Mouse (Mus musculus): ENCODE results near the gene Klrb1b. TPM values are rescaled to one million over a fixed set of nuclear protein-coding genes. Genes with fewer than 3 reads are reported as not detected.
"Not testable (repeated sequence)": the region's sequence is repeated elsewhere in the genome, so short reads cannot be mapped to it uniquely, and the experiment has no call there.

Klrb1b gene
- polyA plus RNA-seq, 1 experiment, result 0.85 TPM

- TF ChIP-seq CTCF (IDR thresholded peaks at IDR 0.05; ENCODE audit: borderline replicate concordance, control insufficient read depth, extremely low read depth, insufficient read depth, low read length, poor library complexity), result no peak
- peak; percentile 13; the same call in 1 of the 2 replicates for TF ChIP-seq POLR2A (IDR thresholded peaks at IDR 0.05; ENCODE audit: control insufficient read depth, extremely low read depth, insufficient read depth, low read length, poor library complexity)
- under 1% methylated on average over 44 of the region's 44 CpGs for WGBS
- Histone ChIP-seq H3K27me3 (ENCODE audit: control insufficient read depth, insufficient read depth, low read length) (no peaks in the 10 kb centered on the region), H3K27ac (ENCODE audit: control insufficient read depth, insufficient read depth, low read length) (peak overlapping the region; percentile 85), H3K4me3 (ENCODE audit: control insufficient read depth, insufficient read depth, low read length) (peak overlapping the region; percentile 77), H3K36me3 (ENCODE audit: control insufficient read depth, insufficient read depth, low read length) (no peaks in the 10 kb centered on the region), H3K4me1 (replicated peaks; ENCODE audit: control insufficient read depth, insufficient read depth, low read length) (peaks cover 9% of the 10 kb centered on the region)
- peak; percentile 83 for DNase-seq
Observed at GRCm38 (mm10) chr6:128842945-128843478, 16.9 kb upstream of the Klrb1b start.

- Histone ChIP-seq H3K4me1 (replicated peaks; ENCODE audit: control insufficient read depth, insufficient read depth, low read length) (peaks cover 11% of the 10 kb centered on the region), H3K4me3 (ENCODE audit: control insufficient read depth, insufficient read depth, low read length) (peak overlapping the region; percentile 77), H3K27ac (ENCODE audit: control insufficient read depth, insufficient read depth, low read length) (peak overlapping the region; percentile 40; the same call in 1 of the 2 replicates), H3K36me3 (ENCODE audit: control insufficient read depth, insufficient read depth, low read length) (no peaks in the 10 kb centered on the region), H3K27me3 (ENCODE audit: control insufficient read depth, insufficient read depth, low read length) (no peaks in the 10 kb centered on the region)
- TF ChIP-seq CTCF (IDR thresholded peaks at IDR 0.05; ENCODE audit: borderline replicate concordance, control insufficient read depth, extremely low read depth, insufficient read depth, low read length, poor library complexity), result no peak
- 0 out of 2 replicates have a peak, but pooled peaks have one; percentile 12 for TF ChIP-seq POLR2A (IDR thresholded peaks at IDR 0.05; ENCODE audit: control insufficient read depth, extremely low read depth, insufficient read depth, low read length, poor library complexity)
- 1% methylated on average over 20 of the region's 20 CpGs for WGBS
- no peak for DNase-seq
Observed at GRCm38 (mm10) chr6:128842356-128842944, 16.3 kb upstream of the Klrb1b start.

GRCm38 (mm10) chr6:128841327-128842089 is 15.4 kb upstream of the Klrb1b start:
- 76% methylated on average over 4 of the region's 4 CpGs for WGBS
- no peak for DNase-seq
- Histone ChIP-seq H3K36me3 (ENCODE audit: control insufficient read depth, insufficient read depth, low read length) (no peaks in the 10 kb centered on the region), H3K27me3 (ENCODE audit: control insufficient read depth, insufficient read depth, low read length) (no peaks in the 10 kb centered on the region), H3K4me3 (ENCODE audit: control insufficient read depth, insufficient read depth, low read length) (no peak overlapping the region), H3K4me1 (replicated peaks; ENCODE audit: control insufficient read depth, insufficient read depth, low read length) (peaks cover 13% of the 10 kb centered on the region), H3K27ac (ENCODE audit: control insufficient read depth, insufficient read depth, low read length) (no peak overlapping the region)
- TF ChIP-seq CTCF (IDR thresholded peaks at IDR 0.05; ENCODE audit: borderline replicate concordance, control insufficient read depth, extremely low read depth, insufficient read depth, low read length, poor library complexity), result no peak

GRCm38 (mm10) chr6:128840669-128841068 is 14.5 kb upstream of the Klrb1b start:
- WGBS, result 65% methylated on average over 3 of the region's 3 CpGs
- not testable (repeated sequence) for H3K27ac ChIP-seq (ENCODE audit: control insufficient read depth, insufficient read depth, low read length); H3K4me3 ChIP-seq (ENCODE audit: control insufficient read depth, insufficient read depth, low read length); H3K27me3 ChIP-seq (ENCODE audit: control insufficient read depth, insufficient read depth, low read length); DNase-seq; H3K36me3 ChIP-seq (ENCODE audit: control insufficient read depth, insufficient read depth, low read length)
- peaks cover 18% of the 10 kb centered on the region for H3K4me1 ChIP-seq (replicated peaks; ENCODE audit: control insufficient read depth, insufficient read depth, low read length)

GRCm38 (mm10) chr6:128839921-128840320 is 13.8 kb upstream of the Klrb1b start:
- WGBS, result 38% methylated on average over 7 of the region's 7 CpGs
- TF ChIP-seq POLR2A (IDR thresholded peaks at IDR 0.05; ENCODE audit: control insufficient read depth, extremely low read depth, insufficient read depth, low read length, poor library complexity), result no peak
- no peak for TF ChIP-seq CTCF (IDR thresholded peaks at IDR 0.05; ENCODE audit: borderline replicate concordance, control insufficient read depth, extremely low read depth, insufficient read depth, low read length, poor library complexity)
- no peaks in the 10 kb centered on the region for H3K36me3 ChIP-seq (ENCODE audit: control insufficient read depth, insufficient read depth, low read length)
- no peak for DNase-seq
- H3K27me3 ChIP-seq (ENCODE audit: control insufficient read depth, insufficient read depth, low read length), result no peaks in the 10 kb centered on the region
- H3K27ac ChIP-seq (ENCODE audit: control insufficient read depth, insufficient read depth, low read length), result no peak overlapping the region
- H3K4me3 ChIP-seq (ENCODE audit: control insufficient read depth, insufficient read depth, low read length), result no peak overlapping the region
- peaks cover 21% of the 10 kb centered on the region for H3K4me1 ChIP-seq (replicated peaks; ENCODE audit: control insufficient read depth, insufficient read depth, low read length)

GRCm38 (mm10) chr6:128839266-128839771 is 13.2 kb upstream of the Klrb1b start:
- peaks cover 21% of the 10 kb centered on the region for H3K4me1 ChIP-seq (replicated peaks; ENCODE audit: control insufficient read depth, insufficient read depth, low read length)
- peak; percentile 95 for DNase-seq
- TF ChIP-seq CTCF (IDR thresholded peaks at IDR 0.05; ENCODE audit: borderline replicate concordance, control insufficient read depth, extremely low read depth, insufficient read depth, low read length, poor library complexity), result peak; percentile 83
- TF ChIP-seq POLR2A (IDR thresholded peaks at IDR 0.05; ENCODE audit: control insufficient read depth, extremely low read depth, insufficient read depth, low read length, poor library complexity), result no peak

More at GRCm38 (mm10) chr6:128839266-128839771, 13.2 kb upstream of the Klrb1b start:
- WGBS, result under 1% methylated on average over 17 of the region's 17 CpGs
- Histone ChIP-seq H3K27ac (ENCODE audit: control insufficient read depth, insufficient read depth, low read length) (peak overlapping the region; percentile 95), H3K4me3 (ENCODE audit: control insufficient read depth, insufficient read depth, low read length) (peak overlapping the region; percentile 88), H3K27me3 (ENCODE audit: control insufficient read depth, insufficient read depth, low read length) (no peaks in the 10 kb centered on the region), H3K36me3 (ENCODE audit: control insufficient read depth, insufficient read depth, low read length) (no peaks in the 10 kb centered on the region)

All from thymus, adult 2 months (tissue).